Mouse (Mus musculus): ENCODE measurements around the gene Gabpb2. TPM values are rescaled to one million over a fixed set of nuclear protein-coding genes. Genes with fewer than 3 reads are reported as not detected.

The Gabpb2 gene
- polyA plus RNA-seq (2014; fragmentation: Nextera tagmentation; extraction: Ambion mirVana), result 9.7 and 15.4 TPM in 2 replicates

DNA sequence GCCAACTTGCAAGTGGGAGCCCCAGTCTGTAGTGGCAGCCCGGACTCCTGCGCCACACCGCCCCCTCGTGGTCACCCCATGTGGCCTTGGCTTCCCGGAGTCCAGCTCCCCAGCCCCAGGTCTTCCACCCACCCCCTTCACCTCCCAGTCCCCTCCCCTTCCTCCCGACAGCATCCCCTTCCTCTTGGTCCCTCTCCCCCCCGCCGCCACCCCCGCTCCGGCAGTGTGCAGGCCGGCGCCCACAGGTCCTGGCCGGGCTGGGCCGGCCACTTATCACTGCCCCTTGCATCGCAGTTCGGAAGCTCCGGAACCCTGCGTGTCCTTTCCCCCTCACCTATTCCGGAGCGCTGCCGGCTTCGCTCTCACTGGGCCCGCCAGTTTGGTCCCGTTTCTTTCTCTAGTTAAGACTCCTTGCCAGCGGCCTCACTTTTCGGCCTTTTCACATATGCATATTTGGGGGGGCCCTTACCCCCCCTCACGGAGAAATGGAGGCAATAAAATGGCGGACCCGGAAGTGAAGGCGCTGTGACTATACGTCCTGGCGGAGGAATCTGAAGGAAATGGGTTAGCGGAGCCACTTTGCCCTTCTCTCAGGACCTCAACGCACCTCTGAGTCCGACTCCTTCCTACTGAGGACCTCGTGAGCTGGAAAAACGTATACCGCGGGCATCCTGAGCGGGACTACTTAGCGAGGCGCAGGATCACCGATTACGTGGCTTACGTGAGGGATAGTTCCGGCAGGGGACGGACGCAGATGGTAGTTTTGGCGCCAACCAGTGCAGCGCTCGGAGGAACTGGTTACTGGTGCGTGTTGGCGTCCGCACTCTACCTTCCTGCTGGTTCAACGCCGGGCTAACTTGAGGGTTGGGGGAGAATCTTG is at the start of gene Gabpb2:
Gabpb2 (minus strand) TSS at position 662 of the 880 bp plus-strand sequence.
- H3K4me3 ChIP-seq (ENCODE audit: low read length), result peak within 1 kb of the TSS; percentile 85
- WGBS, result under 1% methylated on average over 56 of the region's 56 CpGs
- peak; percentile 94 for ATAC-seq (ENCODE audit: low FRiP score, low TSS enrichment)
- peaks cover 32% of the 10 kb centered on the region for H3K36me3 ChIP-seq (ENCODE audit: control insufficient read depth, insufficient read depth, low read length)
- peak within 1 kb of the TSS; percentile 48 for H3K4me2 ChIP-seq (replicated peaks; ENCODE audit: low read depth, low read length)
- peak within 1 kb of the TSS; percentile 100 for H3K27ac ChIP-seq (ENCODE audit: low read depth, low read length)
- H3K27me3 ChIP-seq (ENCODE audit: control insufficient read depth, insufficient read depth, low read length), result no peaks in the 10 kb centered on the region
- peaks cover 5% of the 10 kb centered on the region; the same call in 1 of the 2 replicates for H3K4me1 ChIP-seq (ENCODE audit: control insufficient read depth, insufficient read depth, low read length)
- peak within 1 kb of the TSS; percentile 96 for H3K9ac ChIP-seq (ENCODE audit: low read depth, low read length)
- H3K9me3 ChIP-seq (ENCODE audit: control insufficient read depth, low read length), result no peaks in the 10 kb centered on the region

DNA sequence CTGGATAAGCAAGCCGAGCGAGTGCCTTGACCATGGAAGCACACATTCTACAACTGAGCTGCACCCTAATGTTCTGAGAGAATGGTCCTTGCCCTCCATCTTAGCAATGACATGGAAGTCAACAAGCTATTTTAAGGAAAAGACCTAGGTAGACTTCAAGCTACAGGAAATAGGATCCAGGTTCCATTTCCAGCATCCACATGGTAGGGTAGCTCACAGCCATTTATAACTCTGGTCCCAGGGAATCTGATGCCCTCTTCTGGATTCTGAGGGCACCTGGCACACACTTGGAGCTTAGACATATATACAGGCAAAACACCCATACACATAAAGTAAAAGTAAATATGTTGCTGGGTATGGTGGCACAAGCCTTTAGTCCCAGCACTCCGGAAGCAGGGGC is 48.3 kb upstream of the Gabpb2 start:
- Histone ChIP-seq H3K36me3 (ENCODE audit: control insufficient read depth, insufficient read depth, low read length) (peaks cover 37% of the 10 kb centered on the region), H3K4me1 (ENCODE audit: control insufficient read depth, insufficient read depth, low read length) (no peaks in the 10 kb centered on the region), H3K27ac (ENCODE audit: low read depth, low read length) (no peak overlapping the region), H3K9ac (ENCODE audit: low read depth, low read length) (no peak overlapping the region), H3K9me3 (ENCODE audit: control insufficient read depth, low read length) (no peaks in the 10 kb centered on the region), H3K4me3 (ENCODE audit: low read length) (no peak overlapping the region), H3K4me2 (replicated peaks; ENCODE audit: low read depth, low read length) (no peak overlapping the region), H3K27me3 (ENCODE audit: control insufficient read depth, insufficient read depth, low read length) (no peaks in the 10 kb centered on the region)
- whole genome bisulfite sequencing, result 92% methylated on average over 3 of the region's 3 CpGs
- no peak for ATAC-seq (ENCODE audit: low FRiP score, low TSS enrichment)

DNA sequence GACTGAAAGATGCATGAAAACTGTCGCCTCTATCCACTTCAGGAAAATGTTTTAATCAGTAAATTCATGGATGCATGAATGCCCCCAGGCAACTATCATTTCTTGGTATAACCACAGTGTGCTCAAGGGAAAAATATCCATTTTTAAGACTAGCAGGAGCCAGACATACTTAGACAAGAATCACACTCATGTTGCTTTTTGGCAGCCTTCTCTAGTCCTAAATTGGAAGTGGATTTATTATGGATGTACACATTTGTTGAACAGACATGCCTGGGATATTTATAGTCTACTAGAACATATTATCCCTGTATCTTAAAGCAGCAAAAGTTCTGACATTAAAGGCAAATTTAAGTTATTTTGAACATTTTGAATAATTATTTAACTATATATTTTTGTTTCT is 47.0 kb upstream of the Gabpb2 start:
- 85% methylated on average over 1 of the region's 1 CpGs for WGBS
- Histone ChIP-seq H3K36me3 (ENCODE audit: control insufficient read depth, insufficient read depth, low read length) (peaks cover 37% of the 10 kb centered on the region), H3K9me3 (ENCODE audit: control insufficient read depth, low read length) (no peaks in the 10 kb centered on the region)

DNA sequence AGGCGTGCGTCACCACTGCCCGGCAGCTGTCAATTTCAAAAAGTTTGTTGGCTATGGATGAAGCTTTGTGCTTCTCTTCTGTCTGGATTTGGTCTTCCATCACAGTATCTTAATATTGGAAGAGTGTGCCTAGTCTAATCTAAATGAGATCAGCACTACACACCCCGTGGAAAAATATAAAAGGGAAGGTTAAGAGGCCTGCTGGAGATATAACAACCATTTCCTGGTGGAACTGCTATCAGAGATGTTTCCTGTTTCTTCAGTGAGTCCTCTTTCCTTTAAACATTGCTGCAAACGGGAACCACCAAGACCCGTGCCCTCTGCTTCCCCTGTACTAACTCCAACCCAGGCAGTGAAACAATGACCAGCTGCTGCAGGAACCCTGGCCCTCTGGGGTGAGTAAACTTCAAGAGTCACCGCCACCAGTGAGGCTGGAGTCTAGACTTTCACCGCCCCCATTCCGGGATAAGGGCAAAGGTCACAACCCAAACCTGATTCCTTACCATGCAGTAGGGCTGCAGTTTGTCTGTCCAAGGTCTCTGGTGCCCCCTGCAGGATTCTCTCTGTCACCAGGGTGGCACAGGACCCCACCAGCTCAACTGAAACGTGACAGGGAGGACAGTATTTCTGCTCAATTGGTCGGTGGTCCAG is 45.5 kb upstream of the Gabpb2 start:
- ATAC-seq (ENCODE audit: low FRiP score, low TSS enrichment), result peak; percentile 78
- H3K4me3 ChIP-seq (ENCODE audit: low read length), result no peak overlapping the region
- H3K27ac ChIP-seq (ENCODE audit: low read depth, low read length), result no peak overlapping the region
- no peaks in the 10 kb centered on the region for H3K4me1 ChIP-seq (ENCODE audit: control insufficient read depth, insufficient read depth, low read length)
- peaks cover 50% of the 10 kb centered on the region for H3K36me3 ChIP-seq (ENCODE audit: control insufficient read depth, insufficient read depth, low read length)
- H3K9ac ChIP-seq (ENCODE audit: low read depth, low read length), result no peak overlapping the region
- H3K27me3 ChIP-seq (ENCODE audit: control insufficient read depth, insufficient read depth, low read length), result no peaks in the 10 kb centered on the region
- no peak overlapping the region for H3K4me2 ChIP-seq (replicated peaks; ENCODE audit: low read depth, low read length)
- no peaks in the 10 kb centered on the region for H3K9me3 ChIP-seq (ENCODE audit: control insufficient read depth, low read length)
- 43% methylated on average over 11 of the region's 11 CpGs for WGBS

More for the DNA sequence above, 47.0 kb upstream of the Gabpb2 start:
- Histone ChIP-seq H3K4me1 (ENCODE audit: control insufficient read depth, insufficient read depth, low read length) (no peaks in the 10 kb centered on the region), H3K9ac (ENCODE audit: low read depth, low read length) (no peak overlapping the region), H3K27me3 (ENCODE audit: control insufficient read depth, insufficient read depth, low read length) (no peaks in the 10 kb centered on the region), H3K4me2 (replicated peaks; ENCODE audit: low read depth, low read length) (no peak overlapping the region), H3K27ac (ENCODE audit: low read depth, low read length) (no peak overlapping the region), H3K4me3 (ENCODE audit: low read length) (no peak overlapping the region)
- no peak for ATAC-seq (ENCODE audit: low FRiP score, low TSS enrichment)

DNA sequence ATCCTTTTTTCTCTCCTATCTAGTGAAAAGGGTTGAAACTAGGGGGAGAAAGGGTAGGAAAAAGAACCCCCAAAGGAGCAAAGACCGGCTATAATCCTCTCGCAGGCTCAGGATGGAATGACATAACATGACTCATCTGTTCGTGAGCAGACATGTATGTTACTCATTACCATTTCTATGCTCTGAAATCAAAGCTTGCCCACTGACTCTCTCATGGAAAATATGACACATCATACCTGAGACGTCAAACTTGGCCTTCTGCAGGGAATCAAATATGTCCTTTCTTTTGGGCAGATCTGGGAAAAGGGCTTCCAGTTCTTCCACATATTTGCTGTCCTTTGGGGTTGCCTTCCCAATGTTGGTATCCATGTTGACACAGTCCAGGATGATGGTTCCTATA is 44.3 kb upstream of the Gabpb2 start:
- 89% methylated on average over 4 of the region's 4 CpGs for WGBS
- no peaks in the 10 kb centered on the region for H3K27me3 ChIP-seq (ENCODE audit: control insufficient read depth, insufficient read depth, low read length)
- no peaks in the 10 kb centered on the region for H3K4me1 ChIP-seq (ENCODE audit: control insufficient read depth, insufficient read depth, low read length)
- peaks cover 51% of the 10 kb centered on the region for H3K36me3 ChIP-seq (ENCODE audit: control insufficient read depth, insufficient read depth, low read length)
- H3K9ac ChIP-seq (ENCODE audit: low read depth, low read length), result no peak overlapping the region
- H3K27ac ChIP-seq (ENCODE audit: low read depth, low read length), result no peak overlapping the region
- no peaks in the 10 kb centered on the region for H3K9me3 ChIP-seq (ENCODE audit: control insufficient read depth, low read length)
- no peak for ATAC-seq (ENCODE audit: low FRiP score, low TSS enrichment)
- no peak overlapping the region for H3K4me3 ChIP-seq (ENCODE audit: low read length)
- no peak overlapping the region for H3K4me2 ChIP-seq (replicated peaks; ENCODE audit: low read depth, low read length)

DNA sequence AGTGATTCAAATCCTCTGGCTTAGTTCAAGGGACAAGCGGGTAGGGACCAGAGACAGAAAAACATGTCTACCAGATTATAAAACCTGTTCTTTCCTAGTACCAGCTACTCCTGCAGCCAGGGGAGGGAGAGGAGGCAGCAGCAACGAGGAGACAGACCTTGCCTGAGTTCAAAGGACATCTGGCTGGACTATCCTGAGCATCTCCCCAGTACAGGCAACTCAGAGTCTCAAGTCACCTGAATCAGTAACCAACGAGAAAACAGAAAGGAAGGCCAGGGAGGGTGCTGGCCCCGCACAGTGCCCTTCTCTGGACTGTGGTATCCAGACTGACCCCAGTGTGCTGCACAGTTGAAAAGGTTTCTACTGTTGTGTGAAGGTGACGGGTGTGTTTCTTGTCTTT is 39.2 kb upstream of the Gabpb2 start:
- 75% methylated on average over 5 of the region's 5 CpGs for WGBS
- Histone ChIP-seq H3K4me2 (replicated peaks; ENCODE audit: low read depth, low read length) (no peak overlapping the region), H3K9ac (ENCODE audit: low read depth, low read length) (no peak overlapping the region), H3K4me1 (ENCODE audit: control insufficient read depth, insufficient read depth, low read length) (no peaks in the 10 kb centered on the region), H3K9me3 (ENCODE audit: control insufficient read depth, low read length) (no peaks in the 10 kb centered on the region), H3K27me3 (ENCODE audit: control insufficient read depth, insufficient read depth, low read length) (no peaks in the 10 kb centered on the region), H3K36me3 (ENCODE audit: control insufficient read depth, insufficient read depth, low read length) (peaks cover 54% of the 10 kb centered on the region), H3K27ac (ENCODE audit: low read depth, low read length) (no peak overlapping the region), H3K4me3 (ENCODE audit: low read length) (no peak overlapping the region)
- ATAC-seq (ENCODE audit: low FRiP score, low TSS enrichment), result no peak

DNA sequence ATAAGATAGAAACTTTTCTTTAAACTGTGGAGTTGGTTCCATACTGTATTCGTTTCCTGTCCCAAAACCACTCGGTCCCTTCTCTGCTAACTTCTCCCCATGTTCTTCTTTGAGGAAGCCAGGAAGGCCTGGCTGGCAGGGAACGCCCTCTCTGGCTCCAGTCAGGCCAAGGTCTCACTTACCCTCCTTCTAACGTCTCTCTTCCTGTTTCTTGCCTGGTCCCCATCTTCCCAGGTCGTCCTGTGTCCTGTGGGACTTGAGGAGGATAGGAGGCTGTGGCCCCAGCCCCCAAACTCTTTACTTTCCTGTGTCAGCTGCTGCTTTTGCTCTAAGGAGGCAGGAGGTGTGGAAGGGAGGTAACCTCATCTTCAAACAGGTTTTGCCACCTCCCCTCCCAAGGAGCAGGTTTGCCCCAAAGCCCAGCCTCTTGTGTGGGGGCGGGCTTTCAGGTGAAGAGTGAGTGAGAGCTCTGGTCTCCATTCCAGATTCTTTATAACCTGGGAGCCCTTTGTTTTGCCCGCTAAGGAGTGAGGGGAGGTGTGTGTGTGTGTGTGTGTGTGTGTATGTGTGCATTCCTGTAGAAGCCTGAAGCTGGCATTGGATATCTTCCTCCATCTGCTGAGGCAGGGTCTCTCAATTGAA is 33.2 kb upstream of the Gabpb2 start, which contains the start of gene Bnipl:
Bnipl (minus strand) TSS at position 411 of the 642 bp plus-strand sequence.
- H3K9ac ChIP-seq (ENCODE audit: low read depth, low read length), result no peak within 1 kb of the TSS
- ATAC-seq (ENCODE audit: low FRiP score, low TSS enrichment), result no peak
- 0 out of 2 replicates have a peak within 1 kb of the TSS, but pooled peaks have one; percentile 17 for H3K27ac ChIP-seq (ENCODE audit: low read depth, low read length)
- no peak within 1 kb of the TSS for H3K4me3 ChIP-seq (ENCODE audit: low read length)
- H3K36me3 ChIP-seq (ENCODE audit: control insufficient read depth, insufficient read depth, low read length), result peaks cover 16% of the 10 kb centered on the region; the same call in 1 of the 2 replicates
- 50% methylated on average over 7 of the region's 7 CpGs for WGBS
- H3K4me1 ChIP-seq (ENCODE audit: control insufficient read depth, insufficient read depth, low read length), result no peaks in the 10 kb centered on the region
- no peaks in the 10 kb centered on the region for H3K9me3 ChIP-seq (ENCODE audit: control insufficient read depth, low read length)
- H3K4me2 ChIP-seq (replicated peaks; ENCODE audit: low read depth, low read length), result no peak within 1 kb of the TSS
- no peaks in the 10 kb centered on the region for H3K27me3 ChIP-seq (ENCODE audit: control insufficient read depth, insufficient read depth, low read length)

DNA sequence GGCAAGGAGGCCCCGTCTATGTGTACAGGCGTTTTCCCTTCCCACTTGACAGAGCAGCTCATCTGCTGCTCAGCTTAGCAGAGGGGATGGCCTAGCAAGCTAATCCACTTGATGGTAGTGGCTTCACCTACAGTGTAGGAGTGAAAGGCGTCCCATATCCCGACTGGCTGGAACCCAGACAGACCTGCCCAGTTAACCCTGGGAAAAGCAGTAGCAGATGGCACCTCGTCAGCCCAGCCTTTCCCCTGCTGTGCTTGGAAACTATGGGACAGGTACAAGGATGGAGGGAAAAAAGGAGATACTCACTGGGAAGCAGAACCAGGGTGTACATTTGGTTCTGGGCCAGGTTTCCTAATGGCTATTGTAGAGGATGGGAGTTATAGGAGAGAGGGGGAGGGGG is 32.6 kb upstream of the Gabpb2 start:
- no peak for ATAC-seq (ENCODE audit: low FRiP score, low TSS enrichment)
- WGBS, result 62% methylated on average over 5 of the region's 5 CpGs
- Histone ChIP-seq H3K36me3 (ENCODE audit: control insufficient read depth, insufficient read depth, low read length) (peaks cover 13% of the 10 kb centered on the region; the same call in 1 of the 2 replicates), H3K4me3 (ENCODE audit: low read length) (no peak overlapping the region), H3K4me1 (ENCODE audit: control insufficient read depth, insufficient read depth, low read length) (no peaks in the 10 kb centered on the region), H3K27me3 (ENCODE audit: control insufficient read depth, insufficient read depth, low read length) (no peaks in the 10 kb centered on the region), H3K9ac (ENCODE audit: low read depth, low read length) (no peak overlapping the region), H3K4me2 (replicated peaks; ENCODE audit: low read depth, low read length) (no peak overlapping the region), H3K27ac (ENCODE audit: low read depth, low read length) (no peak overlapping the region), H3K9me3 (ENCODE audit: control insufficient read depth, low read length) (no peaks in the 10 kb centered on the region)

Data from kidney, embryonic 14.5 days (tissue).